Mouse (Mus musculus): ENCODE results near the gene Oxsm.
A peak's percentile ranks its signal among the peaks of the same experiment; 100 is the strongest.

Oxsm gene

DNA sequence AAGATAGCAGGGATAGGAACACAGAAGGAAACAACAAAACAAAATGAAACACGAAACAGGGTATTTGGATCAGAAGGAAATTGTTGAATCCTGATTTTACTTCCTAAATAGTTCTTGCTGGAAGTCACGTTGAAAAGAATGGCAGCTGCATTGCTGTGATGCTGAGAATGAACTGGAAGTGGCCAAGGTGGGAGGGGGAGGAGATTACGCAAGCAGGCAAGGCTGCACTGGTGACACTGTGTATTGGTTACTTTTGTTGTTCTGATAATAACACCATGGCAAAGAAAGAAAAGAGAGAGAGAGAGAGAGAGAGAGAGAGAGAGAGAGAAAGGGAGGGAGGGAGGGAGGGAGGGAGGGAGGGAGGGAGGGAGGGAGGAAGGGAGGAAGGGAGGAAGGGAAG, 13.1 kb downstream of the Oxsm start:
- no peak for DNase-seq

DNA sequence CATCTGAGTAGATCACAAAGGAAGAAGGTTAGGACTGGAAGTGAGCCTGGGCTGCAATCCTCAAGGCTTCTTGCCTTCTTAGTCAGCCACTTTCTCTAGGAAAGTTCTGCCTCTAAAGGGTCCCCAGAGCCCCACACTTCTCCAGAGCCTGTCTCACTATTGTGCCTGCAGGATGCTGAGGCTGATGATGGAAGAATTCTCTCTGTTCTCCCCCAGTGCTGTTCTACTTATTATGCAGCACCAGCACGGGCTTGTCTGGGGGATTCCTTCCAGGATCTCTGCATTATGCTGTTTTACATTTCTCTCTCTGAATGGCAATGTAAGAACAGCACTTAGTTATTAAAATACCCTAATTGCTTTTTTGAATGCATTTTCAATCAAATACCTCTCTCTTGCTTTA, 16.1 kb downstream of the Oxsm start:
- DNase-seq = no peak

DNA sequence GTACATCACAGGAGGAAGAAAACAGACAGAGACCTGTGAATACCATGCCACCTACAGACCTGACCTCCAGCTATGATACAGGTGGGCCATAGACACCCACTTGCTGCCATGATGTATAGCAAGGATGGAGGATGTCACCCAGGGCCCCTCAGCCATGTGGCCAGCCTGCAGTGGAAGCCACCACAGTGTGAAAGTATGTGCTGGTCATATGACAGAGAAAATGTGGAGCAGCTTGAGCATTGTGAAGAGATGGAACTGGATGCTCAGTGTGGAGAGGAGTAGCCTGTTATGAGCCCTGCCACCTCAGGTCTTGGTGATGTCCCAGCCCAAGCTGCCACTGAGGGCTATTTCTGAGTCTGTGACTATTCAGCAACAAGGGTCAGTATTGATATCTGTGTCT, 19.0 kb downstream of the Oxsm start:
- DNase-seq = no peak

DNA sequence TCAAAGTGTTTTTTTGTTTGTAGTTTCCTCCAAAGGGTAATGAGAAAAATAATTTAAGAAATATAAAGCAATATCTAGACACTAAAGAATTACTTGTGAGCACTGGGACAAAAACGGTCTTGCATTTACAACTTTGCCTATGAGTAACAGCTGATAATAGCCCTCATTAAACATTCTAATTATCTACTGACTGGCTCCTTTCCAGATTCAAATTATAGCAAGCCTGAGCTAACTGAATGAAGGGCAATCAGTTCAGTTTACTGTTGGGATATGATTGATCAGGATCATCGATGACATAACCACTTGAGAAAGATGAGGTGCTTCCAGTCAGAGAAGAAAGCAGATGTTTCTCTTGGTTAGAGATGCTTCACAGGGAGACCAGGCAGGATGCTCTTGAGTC, 20.2 kb downstream of the Oxsm start:
- no peak for DNase-seq

DNA sequence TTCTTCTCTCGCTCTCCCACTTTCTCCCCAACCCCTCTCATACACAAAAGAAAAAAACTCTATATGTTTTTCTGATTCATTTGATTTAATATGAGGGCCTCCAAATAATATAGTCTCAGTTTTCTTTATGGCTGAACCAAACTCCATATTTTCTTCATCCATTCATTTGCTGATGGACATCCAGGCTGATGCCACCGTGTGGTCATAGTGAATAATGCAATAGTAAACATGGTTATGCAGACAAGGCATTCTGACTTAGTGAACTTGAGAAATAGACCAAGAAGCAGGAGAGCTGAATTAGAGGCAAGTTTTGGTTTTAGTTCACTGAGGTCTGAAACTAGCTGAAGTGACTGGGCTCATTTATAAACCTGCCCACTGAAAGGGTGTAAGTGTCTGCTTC, 30.6 kb downstream of the Oxsm start:
- peak; percentile 23 to 33 for DNase-seq

DNA sequence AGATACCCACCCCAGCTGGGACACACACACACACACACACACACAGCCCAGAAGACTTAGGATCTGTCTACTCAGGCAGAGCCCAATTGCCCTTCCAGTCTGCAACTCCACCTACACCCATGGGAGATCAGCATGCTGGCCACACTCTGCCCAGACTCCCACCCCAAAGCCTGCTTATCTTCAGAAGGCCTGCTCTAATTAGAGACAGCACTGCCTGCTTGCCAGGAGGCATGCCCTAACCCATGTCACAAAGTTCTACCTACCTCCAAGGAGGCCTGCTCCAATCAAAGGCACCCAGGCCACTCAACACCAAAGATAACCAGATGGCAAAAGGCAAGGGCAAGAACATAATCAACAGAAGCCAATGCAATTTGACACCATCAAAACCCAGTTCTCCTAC, 41.9 kb downstream of the Oxsm start:
- DNase-seq = no peak

DNA sequence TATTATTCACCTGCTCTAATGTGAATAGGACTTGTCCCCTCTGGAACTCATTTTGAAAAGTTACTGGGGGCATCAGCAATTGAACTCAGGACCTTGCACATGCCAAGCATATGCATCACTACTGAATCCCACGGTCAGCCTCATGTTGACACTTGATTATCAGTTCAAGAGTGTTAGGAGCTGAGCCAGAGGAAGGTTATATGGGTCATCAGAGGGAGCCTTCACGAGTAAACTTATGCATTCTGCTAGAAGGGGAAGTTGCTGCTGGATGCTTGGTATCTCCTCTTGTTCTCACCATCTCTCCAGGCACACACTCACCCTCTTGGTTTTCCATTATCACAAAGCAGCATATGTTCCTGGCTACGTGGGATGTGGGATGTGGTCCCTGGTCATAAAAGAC, 47.9 kb downstream of the Oxsm start:
- DNase-seq = no peak

DNA sequence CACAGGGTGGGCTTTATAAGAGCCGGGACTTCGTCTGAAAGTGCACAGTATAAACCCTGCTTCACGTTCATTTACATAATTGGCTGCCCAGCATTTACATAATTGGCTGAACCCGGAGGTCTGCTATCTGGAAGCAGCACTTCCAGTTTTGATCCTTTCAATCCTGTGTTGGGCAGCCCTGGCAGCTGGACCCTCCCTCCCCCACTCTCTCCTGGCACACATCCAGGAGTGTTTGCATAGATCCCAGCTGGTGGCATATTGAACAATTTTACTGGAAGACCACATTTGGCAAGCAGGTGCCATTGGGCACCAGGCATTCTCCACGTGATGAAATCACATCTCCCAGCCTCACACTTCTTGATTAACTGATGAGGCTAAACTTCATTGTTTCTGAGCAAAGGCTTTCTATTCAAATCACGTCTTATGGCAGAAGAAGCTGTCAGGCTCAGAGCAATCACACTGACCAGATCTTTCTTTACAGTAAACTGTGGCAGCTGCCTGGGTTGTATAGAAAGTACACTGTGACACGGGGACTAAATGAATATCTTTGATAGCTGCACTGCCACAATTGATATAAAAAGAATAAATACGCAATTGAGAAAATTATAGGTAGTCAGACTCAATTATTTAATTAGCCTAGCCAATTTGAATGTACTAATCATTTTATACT, 48.5 kb downstream of the Oxsm start:
- peak; percentile 30 to 32 for DNase-seq

DNA sequence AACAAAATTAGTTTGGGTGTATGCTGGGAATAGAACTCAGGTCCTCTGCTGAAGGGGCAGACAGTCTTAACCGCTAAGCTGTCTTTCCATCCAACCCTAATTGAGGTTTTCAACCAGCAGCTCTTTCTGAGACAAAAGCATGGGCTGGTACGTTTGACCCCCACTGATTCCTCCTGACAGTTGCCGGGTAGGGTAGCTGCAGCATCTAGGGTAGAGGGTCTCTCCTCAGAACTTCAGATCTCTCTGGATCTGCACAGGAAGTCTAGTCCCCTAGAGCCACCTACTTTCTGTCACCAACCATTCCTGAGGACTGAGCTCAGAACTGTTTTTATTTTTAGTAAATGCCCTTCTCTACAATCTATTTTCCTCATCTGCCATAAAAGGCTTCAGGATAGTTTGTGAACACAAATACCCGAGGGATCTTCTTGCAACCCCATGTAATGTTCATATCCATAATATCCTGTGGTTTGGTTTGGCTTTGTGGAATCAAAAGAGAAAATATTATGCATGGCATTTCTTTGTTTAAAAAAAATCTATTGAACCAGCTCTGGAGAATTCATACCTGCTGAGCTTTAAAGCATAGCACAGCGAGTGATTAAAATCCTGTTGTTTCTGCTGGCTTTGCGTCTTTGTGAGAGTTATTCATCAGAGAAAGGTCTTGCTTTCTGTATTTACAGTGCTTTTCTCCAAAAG, 49.2 kb downstream of the Oxsm start:
- DNase-seq = no peak

DNA sequence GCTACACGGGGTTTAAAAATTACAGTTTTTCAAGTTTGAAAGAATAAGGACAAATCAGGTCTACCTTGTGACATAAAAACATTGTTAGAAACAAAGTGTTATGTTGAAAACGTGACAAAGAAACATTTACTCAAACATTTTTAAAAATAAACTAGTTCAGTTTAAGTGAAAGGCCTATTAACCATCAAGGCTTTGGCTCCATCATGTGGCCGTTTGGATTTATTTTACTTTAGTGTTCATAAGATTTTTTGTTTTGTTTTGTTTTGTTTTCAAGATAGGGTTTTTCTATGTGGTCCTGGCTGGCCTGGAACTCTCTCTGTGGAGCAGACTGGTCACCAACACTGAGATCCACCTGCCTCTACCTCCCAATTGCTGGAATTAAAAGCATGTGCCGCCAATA, 53.1 kb downstream of the Oxsm start:
- peak; percentile 8 to 54 for DNase-seq

DNA sequence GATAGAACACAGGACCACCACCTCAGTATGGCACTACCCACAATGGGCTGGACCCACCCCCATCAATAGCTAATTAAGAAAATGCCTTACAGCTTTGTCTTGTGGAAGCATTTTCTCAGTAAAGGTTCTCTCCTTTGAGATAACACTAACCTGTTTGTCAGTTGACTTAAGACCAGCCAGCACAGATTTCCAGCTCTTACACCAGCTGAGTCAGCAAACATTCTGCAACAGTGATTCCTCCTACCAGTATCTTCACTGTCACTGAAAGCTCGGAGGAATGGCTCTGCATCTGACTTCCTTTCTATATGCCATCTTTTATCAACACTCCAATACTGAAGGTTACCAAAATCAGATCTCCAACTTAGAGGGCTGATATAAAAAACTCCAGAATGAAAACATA, 54.1 kb downstream of the Oxsm start:
- no peak for DNase-seq

DNA sequence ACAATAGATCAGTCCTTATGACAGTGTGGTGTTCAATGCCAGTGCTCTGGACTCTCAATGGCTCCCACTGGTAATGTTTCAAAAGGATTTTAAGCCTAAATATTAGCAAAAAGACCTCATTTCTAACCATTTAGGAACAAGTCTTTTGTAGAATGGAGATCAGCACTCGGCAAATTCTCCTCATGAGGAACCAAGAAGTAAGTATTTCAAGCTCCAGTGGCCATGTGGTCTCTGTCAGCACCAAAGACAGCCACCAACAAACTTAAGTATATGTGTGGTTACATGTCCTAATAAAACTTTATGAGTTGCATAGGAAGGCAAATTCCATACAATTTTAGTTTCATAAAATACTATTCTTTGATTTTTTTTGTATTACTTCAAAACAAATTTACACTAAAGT, 55.5 kb downstream of the Oxsm start:
- DNase-seq = no peak

DNA sequence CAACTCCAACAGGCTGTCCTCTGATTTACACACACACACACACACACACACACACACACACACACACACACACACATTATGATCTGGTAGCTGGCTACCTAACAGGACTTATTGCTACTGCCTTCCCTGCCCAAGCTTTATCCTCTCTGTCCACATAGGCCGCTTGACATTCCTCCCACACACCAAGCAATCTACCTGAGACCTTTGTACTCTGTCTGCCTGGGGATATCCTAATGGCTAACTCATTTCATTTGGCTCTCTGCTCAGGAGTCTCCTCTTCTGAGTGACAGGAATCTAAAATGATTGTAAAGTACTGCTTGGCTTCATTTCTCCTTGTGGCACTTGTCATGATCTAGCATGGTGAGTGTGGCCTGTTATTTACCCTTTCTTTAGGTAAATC, 60.5 kb downstream of the Oxsm start:
- DNase-seq = peak; percentile 23 to 38
